Mouse (Mus musculus): ENCODE data around the gene B4galt4. TPM values are rescaled to one million over a fixed set of nuclear protein-coding genes. Genes with fewer than 3 reads are reported as not detected.

B4galt4 gene
- total and polyA plus RNA-seq, 3 experiments: not detected

DNA sequence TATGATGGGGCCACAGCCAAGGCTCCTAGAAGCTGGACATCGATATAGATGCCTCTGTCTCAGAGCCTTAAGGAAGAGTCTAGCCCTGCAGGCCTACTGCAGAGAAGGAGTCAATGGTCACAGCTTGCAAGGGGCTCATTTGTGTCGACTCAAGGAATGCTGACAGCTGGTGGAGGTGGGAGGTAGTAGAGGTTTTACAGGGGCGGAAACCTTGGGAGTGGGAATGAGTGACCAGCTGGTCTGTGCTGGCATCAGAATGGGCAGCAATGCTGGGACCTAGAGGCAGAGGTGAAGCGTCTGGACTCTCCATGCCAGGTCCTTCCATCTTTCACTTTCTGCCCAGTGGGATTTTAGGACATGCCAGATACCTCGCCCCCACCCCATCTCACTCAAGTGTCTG lies 46.5 kb upstream of the B4galt4 start:
- H3K4me3 ChIP-seq (replicated peaks in 1 of 3; ENCODE audit: low read depth in 2 of 3, low read length in 2 of 3, poor library complexity in 1 of 3): no peak overlapping the region
- no peak for DNase-seq (ENCODE audit: extremely low read depth)
- H3K79me2 ChIP-seq (replicated peaks; ENCODE audit: control insufficient read depth, extremely low read depth, insufficient read depth, poor library complexity, severe bottlenecking): no peaks in the 10 kb centered on the region
- no peaks in the 10 kb centered on the region for H3K27me3 ChIP-seq (replicated peaks)
- no peak overlapping the region for H3K9ac ChIP-seq (ENCODE audit: insufficient read depth, low read depth)
- H3K4me1 ChIP-seq (ENCODE audit: control insufficient read depth in 1 of 2, insufficient read depth in 2 of 2): peaks cover 0 to 10% of the 10 kb centered on the region in 2 experiments; a peak in 2 of 4 replicates
- H3K36me3 ChIP-seq (replicated peaks in 1 of 2; ENCODE audit: control insufficient read depth in 1 of 2, insufficient read depth in 1 of 2, low read length in 1 of 2): no peaks in the 10 kb centered on the region
- no peak for TF ChIP-seq GABPA (IDR thresholded peaks at IDR 0.05; ENCODE audit: insufficient replicate concordance, low read depth, low read length)
- TF ChIP-seq KAT2A (IDR thresholded peaks at IDR 0.05; ENCODE audit: insufficient replicate concordance, low read length): no peak
- no peak for TF ChIP-seq MAFK (IDR thresholded peaks at IDR 0.05; ENCODE audit: insufficient replicate concordance, low read length)
- TF ChIP-seq USF2 (conservative IDR thresholded peaks at IDR 0.05; ENCODE audit: low read depth, low read length): no peak
- TF ChIP-seq JUND (conservative IDR thresholded peaks at IDR 0.05; ENCODE audit: low read depth, low read length): no peak
- no peak for TF ChIP-seq E2F4 (IDR thresholded peaks at IDR 0.05; ENCODE audit: insufficient replicate concordance, low read depth, low read length)
- TF ChIP-seq MAX (IDR thresholded peaks at IDR 0.05; ENCODE audit: low read length): no peak
- TF ChIP-seq NELFE (IDR thresholded peaks at IDR 0.05; ENCODE audit: low read depth, low read length): no peak
- TF ChIP-seq RCOR1 (conservative IDR thresholded peaks at IDR 0.05; ENCODE audit: low read depth, low read length): no peak
- TF ChIP-seq SIN3A (IDR thresholded peaks at IDR 0.05; ENCODE audit: low read length): no peak
- no peak for TF ChIP-seq CTCF (conservative IDR thresholded peaks at IDR 0.05 in 1 of 2, IDR thresholded peaks at IDR 0.05 in 1 of 2; ENCODE audit: low read depth in 2 of 2, low read length in 2 of 2)
- TF ChIP-seq SMC3 (IDR thresholded peaks at IDR 0.05; ENCODE audit: low read depth, low read length): no peak
- no peak for TF ChIP-seq ZNF384 (IDR thresholded peaks at IDR 0.05; ENCODE audit: low read depth, low read length)
- TF ChIP-seq NRF1 (IDR thresholded peaks at IDR 0.05; ENCODE audit: low read depth, low read length): no peak
- no peak for TF ChIP-seq CHD1 (IDR thresholded peaks at IDR 0.05; ENCODE audit: low read depth, low read length)
- no peak for TF ChIP-seq POLR2AphosphoS2 (IDR thresholded peaks at IDR 0.05; ENCODE audit: low read depth, low read length)
- no peak for TF ChIP-seq ZMIZ1 (IDR thresholded peaks at IDR 0.05; ENCODE audit: low read depth, low read length)
- no peak for TF ChIP-seq MAZ (IDR thresholded peaks at IDR 0.05; ENCODE audit: low read depth, low read length)
- no peak for TF ChIP-seq CHD2 (IDR thresholded peaks at IDR 0.05; ENCODE audit: low read length)
- in situ Hi-C loops (cut with MboI; ENCODE audit: low pct_ligation_motif_present, low pct_unique_long_range_greater_than_20kb, low sequenced_read_pairs) (no loop called here), dilution Hi-C loops (cut with MboI; ENCODE audit: extremely low pct_ligation_motif_present, extremely low pct_unique_long_range_greater_than_20kb, low sequenced_read_pairs) (no loop called here)
- no peak overlapping the region for H3K4me2 ChIP-seq (ENCODE audit: insufficient read depth, low read depth, poor library complexity, severe bottlenecking)
- H3K9me3 ChIP-seq (replicated peaks; ENCODE audit: low read length): no peaks in the 10 kb centered on the region
- no peak overlapping the region for H3K27ac ChIP-seq (ENCODE audit: insufficient read depth, low read depth)

- in situ Hi-C loops (cut with MboI; ENCODE audit: low pct_ligation_motif_present, low pct_unique_long_range_greater_than_20kb, low sequenced_read_pairs): no loop called here
- Histone ChIP-seq H3K36me3 (replicated peaks in 1 of 2; ENCODE audit: control insufficient read depth in 1 of 2, insufficient read depth in 1 of 2, low read length in 1 of 2) (no peaks in the 10 kb centered on the region), H3K9ac (ENCODE audit: insufficient read depth, low read depth) (no peak overlapping the region), H3K4me1 (ENCODE audit: control insufficient read depth in 1 of 2, insufficient read depth in 2 of 2) (peaks cover 0 to 17% of the 10 kb centered on the region in 2 experiments; a peak in 3 of 4 replicates), H3K9me3 (replicated peaks; ENCODE audit: low read length) (no peaks in the 10 kb centered on the region), H3K79me2 (replicated peaks; ENCODE audit: control insufficient read depth, extremely low read depth, insufficient read depth, poor library complexity, severe bottlenecking) (no peaks in the 10 kb centered on the region), H3K27ac (ENCODE audit: insufficient read depth, low read depth) (no peak overlapping the region), H3K27me3 (replicated peaks) (no peaks in the 10 kb centered on the region), H3K4me2 (ENCODE audit: insufficient read depth, low read depth, poor library complexity, severe bottlenecking) (no peak overlapping the region), H3K4me3 (replicated peaks in 1 of 3; ENCODE audit: low read depth in 2 of 3, low read length in 2 of 3, poor library complexity in 1 of 3) (no peak overlapping the region)
- TF ChIP-seq PAX5 (IDR thresholded peaks at IDR 0.05; ENCODE audit: low read length): no peak
- no peak for TF ChIP-seq SMC3 (IDR thresholded peaks at IDR 0.05; ENCODE audit: low read depth, low read length)
- no peak for DNase-seq (ENCODE audit: extremely low read depth)
- dilution Hi-C loops (cut with MboI; ENCODE audit: extremely low pct_ligation_motif_present, extremely low pct_unique_long_range_greater_than_20kb, low sequenced_read_pairs): no loop called here
These were observed 44.5 kb upstream of the B4galt4 start for GRCm38 (mm10) chr16:38697611-38698010.

Measured in CH12.LX (cell line).